Mouse (Mus musculus): ENCODE measurements around the gene Dhx33. TPM values are rescaled to one million over a fixed set of nuclear protein-coding genes. Genes with fewer than 3 reads are reported as not detected.

Gene Dhx33
- polyA plus RNA-seq (2014; fragmentation: Nextera tagmentation; extraction: Ambion mirVana) = 20.3 and 21.3 TPM in 2 replicates

- peak within 1 kb of the TSS; percentile 74 for H3K9ac ChIP-seq (ENCODE audit: low read depth, low read length)
- H3K4me3 ChIP-seq (ENCODE audit: low read depth, low read length) = peak within 1 kb of the TSS; percentile 96
- peaks cover 13% of the 10 kb centered on the region for H3K4me1 ChIP-seq (ENCODE audit: control insufficient read depth, insufficient read depth, low read length)
- WGBS = under 1% methylated on average over 27 of the region's 35 CpGs
- DNase-seq (ENCODE audit: low spot score) (peak; percentile 100), ATAC-seq (ENCODE audit: low read depth) (peak; percentile 98)
- H3K4me2 ChIP-seq (ENCODE audit: low read depth, low read length) = peak within 1 kb of the TSS; percentile 69
- no peaks in the 10 kb centered on the region for H3K27me3 ChIP-seq (replicated peaks; ENCODE audit: control insufficient read depth, insufficient read depth, low read length)
- H3K9me3 ChIP-seq (ENCODE audit: control insufficient read depth, low read length) = no peaks in the 10 kb centered on the region
- H3K27ac ChIP-seq (replicated peaks; ENCODE audit: low read depth, low read length) = peak within 1 kb of the TSS; percentile 68
- H3K36me3 ChIP-seq (ENCODE audit: control insufficient read depth, insufficient read depth, low read length) = peaks cover 21% of the 10 kb centered on the region
These were observed at the start of gene Dhx33 for GRCm38 (mm10) chr11:71004316-71004773. Gene Dhx33, minus strand, starts transcription at chr11:71004437.

- peak; percentile 65 for DNase-seq (ENCODE audit: low spot score)
- Histone ChIP-seq H3K27me3 (replicated peaks; ENCODE audit: control insufficient read depth, insufficient read depth, low read length) (no peaks in the 10 kb centered on the region), H3K4me1 (ENCODE audit: control insufficient read depth, insufficient read depth, low read length) (no peaks in the 10 kb centered on the region), H3K4me3 (ENCODE audit: low read depth, low read length) (no peak overlapping the region), H3K9ac (ENCODE audit: low read depth, low read length) (no peak overlapping the region), H3K4me2 (ENCODE audit: low read depth, low read length) (no peak overlapping the region), H3K9me3 (ENCODE audit: control insufficient read depth, low read length) (no peaks in the 10 kb centered on the region), H3K36me3 (ENCODE audit: control insufficient read depth, insufficient read depth, low read length) (no peaks in the 10 kb centered on the region), H3K27ac (replicated peaks; ENCODE audit: low read depth, low read length) (no peak overlapping the region)
- 11% methylated on average over 1 of the region's 1 CpGs for WGBS
- ATAC-seq (ENCODE audit: low read depth) = no peak
These were observed 48.3 kb upstream of the Dhx33 start for GRCm38 (mm10) chr11:71052554-71052953.

- H3K4me2 ChIP-seq (ENCODE audit: low read depth, low read length) = no peak overlapping the region
- H3K4me3 ChIP-seq (ENCODE audit: low read depth, low read length) = no peak overlapping the region
- no peaks in the 10 kb centered on the region for H3K4me1 ChIP-seq (ENCODE audit: control insufficient read depth, insufficient read depth, low read length)
- H3K36me3 ChIP-seq (ENCODE audit: control insufficient read depth, insufficient read depth, low read length) = no peaks in the 10 kb centered on the region
- no peak overlapping the region for H3K9ac ChIP-seq (ENCODE audit: low read depth, low read length)
- DNase-seq (ENCODE audit: low spot score) = no peak
- no peak for ATAC-seq (ENCODE audit: low read depth)
- no peaks in the 10 kb centered on the region for H3K9me3 ChIP-seq (ENCODE audit: control insufficient read depth, low read length)
- H3K27ac ChIP-seq (replicated peaks; ENCODE audit: low read depth, low read length) = no peak overlapping the region
- no peaks in the 10 kb centered on the region for H3K27me3 ChIP-seq (replicated peaks; ENCODE audit: control insufficient read depth, insufficient read depth, low read length)
- WGBS = 96% methylated on average over 5 of the region's 5 CpGs
These were observed 35.5 kb upstream of the Dhx33 start for GRCm38 (mm10) chr11:71039526-71040298.

GRCm38 (mm10) chr11:71033163-71033761, 29.0 kb upstream of the Dhx33 start, which contains the start of gene 6330403K07Rik:
Gene 6330403K07Rik, minus strand, starts transcription at chr11:71033513.
- Histone ChIP-seq H3K4me3 (ENCODE audit: low read depth, low read length) (peak within 1 kb of the TSS; percentile 59), H3K27me3 (replicated peaks; ENCODE audit: control insufficient read depth, insufficient read depth, low read length) (no peaks in the 10 kb centered on the region), H3K4me1 (ENCODE audit: control insufficient read depth, insufficient read depth, low read length) (peaks cover 8% of the 10 kb centered on the region; the same call in 1 of the 2 replicates), H3K9ac (ENCODE audit: low read depth, low read length) (peak within 1 kb of the TSS; percentile 76), H3K9me3 (ENCODE audit: control insufficient read depth, low read length) (no peaks in the 10 kb centered on the region), H3K4me2 (ENCODE audit: low read depth, low read length) (peak within 1 kb of the TSS; percentile 63), H3K36me3 (ENCODE audit: control insufficient read depth, insufficient read depth, low read length) (no peaks in the 10 kb centered on the region), H3K27ac (replicated peaks; ENCODE audit: low read depth, low read length) (peak within 1 kb of the TSS; percentile 74)
- WGBS = under 1% methylated on average over 25 of the region's 31 CpGs
- peak; percentile 96 for DNase-seq (ENCODE audit: low spot score)
- ATAC-seq (ENCODE audit: low read depth) = peak; percentile 98

GRCm38 (mm10) chr11:71032491-71033162, 28.4 kb upstream of the Dhx33 start:
- Histone ChIP-seq H3K4me3 (ENCODE audit: low read depth, low read length) (peak overlapping the region; percentile 59), H3K9ac (ENCODE audit: low read depth, low read length) (peak overlapping the region; percentile 76), H3K27me3 (replicated peaks; ENCODE audit: control insufficient read depth, insufficient read depth, low read length) (no peaks in the 10 kb centered on the region), H3K27ac (replicated peaks; ENCODE audit: low read depth, low read length) (peak overlapping the region; percentile 74), H3K9me3 (ENCODE audit: control insufficient read depth, low read length) (no peaks in the 10 kb centered on the region), H3K4me2 (ENCODE audit: low read depth, low read length) (peak overlapping the region; percentile 63), H3K4me1 (ENCODE audit: control insufficient read depth, insufficient read depth, low read length) (peaks cover 8% of the 10 kb centered on the region; the same call in 1 of the 2 replicates), H3K36me3 (ENCODE audit: control insufficient read depth, insufficient read depth, low read length) (peaks cover 4% of the 10 kb centered on the region)
- DNase-seq (ENCODE audit: low spot score) (peak; percentile 36), ATAC-seq (ENCODE audit: low read depth) (peak; percentile 30; the same call in 1 of the 2 replicates)
- WGBS = 5% methylated on average over 25 of the region's 26 CpGs

GRCm38 (mm10) chr11:71032070-71032469, 27.8 kb upstream of the Dhx33 start:
- H3K27ac ChIP-seq (replicated peaks; ENCODE audit: low read depth, low read length) = peak overlapping the region; percentile 74
- peaks cover 10% of the 10 kb centered on the region for H3K36me3 ChIP-seq (ENCODE audit: control insufficient read depth, insufficient read depth, low read length)
- WGBS = 55% methylated on average over 7 of the region's 7 CpGs
- H3K27me3 ChIP-seq (replicated peaks; ENCODE audit: control insufficient read depth, insufficient read depth, low read length) = no peaks in the 10 kb centered on the region
- H3K4me2 ChIP-seq (ENCODE audit: low read depth, low read length) = peak overlapping the region; percentile 63
- peaks cover 8% of the 10 kb centered on the region; the same call in 1 of the 2 replicates for H3K4me1 ChIP-seq (ENCODE audit: control insufficient read depth, insufficient read depth, low read length)
- no peak for DNase-seq (ENCODE audit: low spot score)
- no peak for ATAC-seq (ENCODE audit: low read depth)
- peak overlapping the region; percentile 76 for H3K9ac ChIP-seq (ENCODE audit: low read depth, low read length)
- peak overlapping the region; percentile 59 for H3K4me3 ChIP-seq (ENCODE audit: low read depth, low read length)
- H3K9me3 ChIP-seq (ENCODE audit: control insufficient read depth, low read length) = no peaks in the 10 kb centered on the region

GRCm38 (mm10) chr11:71029403-71030118, 25.3 kb upstream of the Dhx33 start:
- Histone ChIP-seq H3K4me2 (ENCODE audit: low read depth, low read length) (no peak overlapping the region), H3K9me3 (ENCODE audit: control insufficient read depth, low read length) (no peaks in the 10 kb centered on the region), H3K27ac (replicated peaks; ENCODE audit: low read depth, low read length) (no peak overlapping the region), H3K9ac (ENCODE audit: low read depth, low read length) (no peak overlapping the region), H3K4me3 (ENCODE audit: low read depth, low read length) (no peak overlapping the region), H3K4me1 (ENCODE audit: control insufficient read depth, insufficient read depth, low read length) (peaks cover 8% of the 10 kb centered on the region; the same call in 1 of the 2 replicates), H3K27me3 (replicated peaks; ENCODE audit: control insufficient read depth, insufficient read depth, low read length) (no peaks in the 10 kb centered on the region), H3K36me3 (ENCODE audit: control insufficient read depth, insufficient read depth, low read length) (peaks cover 33% of the 10 kb centered on the region)
- no peak for ATAC-seq (ENCODE audit: low read depth)
- DNase-seq (ENCODE audit: low spot score) = no peak
- WGBS = 71% methylated on average over 3 of the region's 3 CpGs

- DNase-seq (ENCODE audit: low spot score) (no peak), ATAC-seq (ENCODE audit: low read depth) (no peak)
- Histone ChIP-seq H3K27me3 (replicated peaks; ENCODE audit: control insufficient read depth, insufficient read depth, low read length) (no peaks in the 10 kb centered on the region), H3K27ac (replicated peaks; ENCODE audit: low read depth, low read length) (no peak overlapping the region), H3K36me3 (ENCODE audit: control insufficient read depth, insufficient read depth, low read length) (peaks cover 39% of the 10 kb centered on the region), H3K4me1 (ENCODE audit: control insufficient read depth, insufficient read depth, low read length) (peaks cover 8% of the 10 kb centered on the region; the same call in 1 of the 2 replicates), H3K4me3 (ENCODE audit: low read depth, low read length) (no peak overlapping the region), H3K9ac (ENCODE audit: low read depth, low read length) (no peak overlapping the region), H3K9me3 (ENCODE audit: control insufficient read depth, low read length) (no peaks in the 10 kb centered on the region), H3K4me2 (ENCODE audit: low read depth, low read length) (no peak overlapping the region)
- WGBS = 79% methylated on average over 3 of the region's 3 CpGs
These were observed 24.0 kb upstream of the Dhx33 start for GRCm38 (mm10) chr11:71028280-71028679.

Data from embryonic facial prominence, embryonic 14.5 days (tissue).